Mouse (Mus musculus) CD8-positive naive resting alpha-beta T cell, adult 2 months (primary cell): ENCODE results near the gene Vps13c.

Source experiments
- DNase-seq, 2 experiments: peaks; one replicate each; pipeline ENCODE4 v3.0.0; 2022; ENCODE audit warnings: low read depth in 2 of 2, low spot score in 2 of 2

Gene Vps13c

DNA sequence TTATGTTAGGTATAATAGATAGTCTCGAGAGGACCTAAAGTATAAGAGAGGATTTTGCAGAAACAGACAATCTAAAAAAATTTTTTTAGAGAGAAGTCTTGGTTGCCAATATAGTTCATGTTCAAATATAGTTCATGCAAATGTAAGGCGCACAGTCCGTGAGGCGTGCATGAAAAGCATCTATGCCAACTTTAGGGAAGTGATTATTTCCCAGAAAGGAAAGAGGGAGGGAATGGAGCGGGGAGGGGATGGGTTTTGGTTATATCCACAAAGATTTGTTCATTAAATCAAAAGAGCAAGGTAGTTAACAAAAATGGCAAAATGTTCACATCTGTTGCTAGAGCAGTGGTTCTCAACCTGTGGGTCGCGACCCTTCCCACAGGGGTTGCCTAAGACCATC, 166.4 kb downstream of the Vps13c start:
- no peak for DNase-seq

GRCm38 (mm10) chr9:68014991-68015396, 174.8 kb downstream of the Vps13c start:
- peak in 1 of 2 experiments; percentile 18 for DNase-seq

GRCm38 (mm10) chr9:68016255-68016954, 176.2 kb downstream of the Vps13c start:
- no peak for DNase-seq

GRCm38 (mm10) chr9:68020776-68021365, 180.7 kb downstream of the Vps13c start:
- DNase-seq, result no peak

DNA sequence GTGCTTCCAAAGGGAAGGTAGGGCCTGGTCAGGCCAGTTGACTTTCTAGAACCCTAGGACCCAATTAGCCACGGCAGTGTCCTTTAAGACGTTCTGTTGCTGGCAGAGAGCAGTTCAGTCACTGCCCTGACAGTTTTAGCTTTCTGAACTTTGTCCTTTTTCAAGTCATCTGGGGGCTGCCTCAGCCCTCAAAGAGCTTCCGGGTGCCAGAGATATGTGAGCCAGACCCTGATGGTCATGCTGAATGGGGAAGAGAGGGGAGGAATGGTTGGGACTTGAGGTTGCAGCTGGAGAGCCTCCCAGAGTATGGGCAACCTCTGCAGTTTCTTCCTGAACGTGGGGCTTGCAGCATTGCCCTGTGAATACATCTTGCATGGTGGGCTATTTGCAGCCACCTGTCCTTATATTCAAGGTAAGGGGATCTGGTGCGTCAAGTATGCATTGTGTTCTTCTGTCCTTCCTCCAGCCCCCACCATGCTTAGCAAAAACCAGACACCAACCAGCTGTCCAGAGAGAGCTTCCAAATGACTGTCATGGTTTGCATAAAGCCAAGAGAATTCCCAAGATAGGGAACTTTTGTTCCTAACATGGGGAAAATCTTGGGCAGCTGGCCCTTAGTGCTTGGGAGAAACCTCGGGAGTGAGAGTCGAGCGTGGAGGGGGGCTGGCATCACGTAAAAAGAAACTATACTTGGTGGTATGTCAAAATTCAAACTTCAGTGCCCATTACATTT, 182.3 kb downstream of the Vps13c start:
- no peak for DNase-seq

- no peak for DNase-seq
Observed at GRCm38 (mm10) chr9:68028631-68029030, 188.4 kb downstream of the Vps13c start.

GRCm38 (mm10) chr9:68033771-68034170, 193.6 kb downstream of the Vps13c start:
- no peak for DNase-seq
